Mouse (Mus musculus) hindbrain, postnatal 0 days (tissue): ENCODE measurements at regions not wholly inside any gene's neighbourhood (a gene's known extent, or its start where the extent isn't known, plus 50 kb on each side); places are given as distances from the start of the nearest gene placed in this dataset.

Source experiments
- ATAC-seq: fragments of 200-750 bp; cut with Nextera tagmentation; 2 replicates; pipeline ENCODE4 v1.8.0; 2017; ENCODE audit warnings: mild to moderate bottlenecking, moderate TSS enrichment, moderate library complexity
- DNase-seq: peaks from one replicate; pipeline ENCODE4 v3.0.0-alpha.2; 2015; ENCODE audit warnings: low spot score
- H3K27ac ChIP-seq: fragments of 300-500 bp; sonication (generic); 2 replicates; pipeline ENCODE4 v1.5.1; 2014; ENCODE audit warnings: mild to moderate bottlenecking
- H3K27me3 ChIP-seq: fragments of 300-500 bp; sonication (generic); 2 replicates; pipeline ENCODE4 v1.6.1; 2014; ENCODE audit warnings: low read length, mixed read lengths; ENCODE audit not compliant: insufficient read depth
- H3K36me3 ChIP-seq: fragments of 300-500 bp; sonication (generic); 2 replicates; pipeline ENCODE4 v1.6.1; 2014; ENCODE audit warnings: low read length, mixed read lengths; ENCODE audit not compliant: insufficient read depth
- H3K4me1 ChIP-seq: fragments of 300-500 bp; sonication (generic); 2 replicates; pipeline ENCODE4 v1.6.1; 2014; ENCODE audit warnings: antibody characterized with exemption, low read length, mixed read lengths; ENCODE audit not compliant: insufficient read depth
- H3K4me2 ChIP-seq: fragments of 300-500 bp; sonication (generic); 2 replicates; pipeline ENCODE4 v1.6.1; 2014; ENCODE audit warnings: low read depth, mild to moderate bottlenecking, low read length, moderate library complexity, mixed read lengths
- H3K4me3 ChIP-seq: fragments of 300-500 bp; sonication (generic); 2 replicates; pipeline ENCODE4 v1.5.1; 2014; ENCODE audit warnings: low read length
- H3K9ac ChIP-seq: fragments of 300-500 bp; sonication (generic); replicated peaks from 2 replicates; pipeline ENCODE4 v1.6.1; 2014; ENCODE audit warnings: mild to moderate bottlenecking, low read length, moderate library complexity, mixed read lengths
- H3K9me3 ChIP-seq: fragments of 300-500 bp; sonication (generic); 2 replicates; pipeline ENCODE4 v1.6.1; 2016; ENCODE audit warnings: low read length, mixed read lengths
- CTCF ChIP-seq: IDR thresholded peaks from 2 replicates; pipeline ENCODE4 v1.5.1; 2016; ENCODE audit warnings: antibody characterized with exemption, control low read depth, low read depth
- WGBS: fragments of 180-500 bp; shearing (Covaris S2); extraction: QIAGEN DNeasy Blood & Tissue Kit; methylation state at CpG from one replicate; pipeline ENCODE4 v1.1.7; 2014; 5-methylcytosine and 5-hydroxymethylcytosine counted together

DNA sequence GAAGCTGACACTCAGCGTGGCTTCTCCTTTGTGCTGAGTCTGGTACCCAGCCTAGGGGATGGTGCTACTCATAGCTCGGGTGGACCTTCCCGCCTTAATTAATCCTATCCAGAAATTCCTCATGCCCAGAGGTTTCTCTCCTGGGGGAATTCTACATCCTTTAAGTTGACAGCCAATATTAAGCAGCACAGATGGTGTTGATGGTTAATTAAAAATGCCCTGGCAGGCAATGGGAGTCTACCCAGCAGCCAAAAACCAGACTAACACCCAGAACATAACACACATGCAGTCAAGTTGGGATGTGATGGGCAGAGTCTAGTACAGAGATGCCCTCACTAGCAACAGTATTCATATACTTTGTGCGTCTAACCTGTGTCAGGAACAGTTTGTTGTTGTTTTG lies 169.9 kb downstream of the Zfp36l2 start:
- no peak overlapping the region for H3K4me3 ChIP-seq
- H3K27ac ChIP-seq, result no peak overlapping the region
- H3K9me3 ChIP-seq, result no peaks in the 10 kb centered on the region
- no peak for DNase-seq
- no peak for TF ChIP-seq CTCF
- H3K4me2 ChIP-seq, result no peak overlapping the region
- 68% methylated on average over 4 of the region's 4 CpGs for WGBS
- H3K27me3 ChIP-seq, result no peaks in the 10 kb centered on the region
- no peaks in the 10 kb centered on the region for H3K36me3 ChIP-seq
- no peak for ATAC-seq
- no peak overlapping the region for H3K9ac ChIP-seq
- H3K4me1 ChIP-seq, result no peaks in the 10 kb centered on the region

DNA sequence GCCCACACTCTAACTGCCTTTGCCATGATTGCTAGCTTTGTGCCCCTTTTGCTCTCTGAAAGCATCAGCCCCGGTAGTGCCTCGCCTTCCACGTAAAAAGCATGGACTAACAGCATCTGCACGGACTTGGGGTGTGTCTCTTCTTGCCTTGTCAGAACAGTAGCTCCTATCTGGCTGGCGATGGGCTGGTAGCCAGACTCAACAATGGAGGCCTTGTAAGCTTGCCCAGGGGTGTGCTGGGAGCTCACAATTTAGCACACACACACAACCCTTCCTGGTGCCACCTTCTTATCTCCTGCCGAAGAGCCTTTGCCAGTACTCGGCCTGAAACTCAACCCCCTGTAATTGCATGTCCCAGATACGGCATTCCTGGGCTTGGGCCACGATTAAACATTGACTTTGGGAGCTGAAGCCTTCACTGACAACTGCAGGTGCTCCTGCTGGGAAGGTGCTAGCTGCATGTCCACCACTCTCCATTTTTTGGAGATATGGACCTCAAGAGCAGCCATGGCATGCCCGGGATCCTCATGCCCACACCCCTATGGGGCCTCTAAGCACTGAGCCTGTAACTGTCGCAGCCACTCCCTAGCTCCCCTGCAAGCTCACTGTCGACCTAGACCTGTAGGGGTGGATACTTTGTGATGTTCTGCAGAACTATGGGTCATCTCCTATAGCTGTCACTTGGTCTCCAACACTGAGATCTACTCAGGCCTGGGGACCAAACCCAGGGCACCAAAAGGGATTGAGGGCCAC lies 166.7 kb upstream of the Haao start:
- no peaks in the 10 kb centered on the region for H3K4me1 ChIP-seq
- no peak for ATAC-seq
- TF ChIP-seq CTCF, result no peak
- DNase-seq, result no peak
- H3K27me3 ChIP-seq, result no peaks in the 10 kb centered on the region
- no peak overlapping the region for H3K4me3 ChIP-seq
- H3K9ac ChIP-seq, result no peak overlapping the region
- H3K36me3 ChIP-seq, result no peaks in the 10 kb centered on the region
- H3K4me2 ChIP-seq, result no peak overlapping the region
- WGBS, result 83% methylated on average over 12 of the region's 12 CpGs
- H3K27ac ChIP-seq, result no peak overlapping the region
- no peaks in the 10 kb centered on the region for H3K9me3 ChIP-seq

DNA sequence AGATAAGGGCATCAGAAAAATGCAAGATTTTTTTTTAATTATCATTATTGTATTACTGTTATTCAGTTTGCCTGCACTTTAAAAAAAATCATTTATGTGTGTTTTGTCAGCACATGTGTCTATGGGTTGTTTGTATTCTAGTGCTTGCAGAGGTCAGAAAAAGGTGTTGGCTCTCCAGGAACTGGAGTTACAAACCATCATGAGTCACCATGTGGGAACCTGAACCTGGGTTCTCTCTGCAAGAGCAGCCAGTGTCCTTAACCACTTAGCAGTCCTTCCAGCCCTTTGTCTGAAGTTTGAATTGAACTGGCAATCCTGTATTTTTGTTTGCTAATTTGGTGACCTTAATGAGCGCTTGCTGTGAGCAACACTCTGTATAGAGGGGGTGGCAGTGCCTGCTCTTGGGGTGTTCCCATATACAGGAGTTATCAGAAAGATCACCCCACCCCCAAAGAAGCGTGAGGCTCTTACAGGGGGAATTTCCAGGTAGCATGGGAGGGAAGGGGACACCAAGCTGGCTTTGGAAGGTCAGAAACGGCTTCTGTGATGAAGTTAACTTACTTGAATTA lies 162.8 kb upstream of the Haao start:
- no peak for DNase-seq
- Histone ChIP-seq H3K4me2 (no peak overlapping the region), H3K9ac (no peak overlapping the region), H3K27me3 (no peaks in the 10 kb centered on the region), H3K36me3 (no peaks in the 10 kb centered on the region), H3K27ac (no peak overlapping the region), H3K4me1 (no peaks in the 10 kb centered on the region), H3K4me3 (no peak overlapping the region), H3K9me3 (no peaks in the 10 kb centered on the region)
- TF ChIP-seq CTCF, result no peak
- 88% methylated on average over 3 of the region's 3 CpGs for WGBS
- no peak for ATAC-seq

DNA sequence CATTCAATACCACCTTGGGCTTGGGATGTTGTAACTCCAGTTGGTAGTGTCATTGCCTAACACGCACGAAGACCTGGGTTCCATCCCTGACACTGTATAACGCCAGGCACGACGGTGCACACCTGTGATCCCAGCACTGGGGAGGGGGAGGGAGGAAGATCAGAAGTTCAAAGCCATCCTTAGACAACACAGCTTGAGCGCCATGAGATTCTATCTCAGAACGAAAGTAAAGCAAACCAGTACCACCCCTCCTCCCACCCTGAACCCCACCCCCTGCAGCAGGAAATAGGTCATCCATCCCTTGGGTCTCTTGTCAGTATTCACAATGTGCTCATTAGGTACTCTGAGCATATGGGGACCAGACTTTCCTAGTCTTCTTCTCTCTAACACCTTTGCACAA lies 162.2 kb upstream of the Haao start:
- H3K27ac ChIP-seq, result peak overlapping the region; percentile 67
- H3K9me3 ChIP-seq, result no peaks in the 10 kb centered on the region

DNA sequence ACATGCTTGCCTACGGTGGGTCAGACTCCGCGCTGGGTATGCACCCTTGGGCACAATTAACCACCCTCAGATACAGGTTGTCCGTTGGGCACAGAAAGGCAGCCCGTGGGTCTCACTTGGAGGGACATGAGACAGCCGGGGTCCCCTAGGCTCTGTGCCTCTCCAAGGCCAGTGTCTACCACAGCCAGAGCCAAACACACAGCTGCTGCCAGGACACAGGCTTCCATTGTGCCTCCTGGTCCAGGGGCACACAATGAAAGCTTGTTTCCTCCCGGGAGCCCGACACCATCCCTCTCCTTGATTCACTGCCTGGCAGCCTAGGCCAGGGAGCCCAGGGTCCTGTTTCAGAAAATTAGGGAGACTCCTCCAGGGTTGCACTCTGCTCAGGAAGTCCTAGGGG lies 161.4 kb upstream of the Haao start:
- TF ChIP-seq CTCF, result no peak
- no peak overlapping the region for H3K4me2 ChIP-seq
- DNase-seq (peak; percentile 75), ATAC-seq (peak; percentile 92)
- no peaks in the 10 kb centered on the region for H3K36me3 ChIP-seq
- no peaks in the 10 kb centered on the region for H3K27me3 ChIP-seq
- no peaks in the 10 kb centered on the region for H3K4me1 ChIP-seq
- no peak overlapping the region for H3K9ac ChIP-seq
- no peak overlapping the region for H3K4me3 ChIP-seq
- 44% methylated on average over 8 of the region's 8 CpGs for WGBS
- no peaks in the 10 kb centered on the region for H3K9me3 ChIP-seq
- peak overlapping the region; percentile 67 for H3K27ac ChIP-seq

More for the DNA sequence above, 162.2 kb upstream of the Haao start:
- Histone ChIP-seq H3K36me3 (no peaks in the 10 kb centered on the region), H3K27me3 (no peaks in the 10 kb centered on the region), H3K4me3 (no peak overlapping the region), H3K4me1 (no peaks in the 10 kb centered on the region), H3K4me2 (no peak overlapping the region), H3K9ac (no peak overlapping the region)
- DNase-seq, result no peak
- 79% methylated on average over 7 of the region's 7 CpGs for WGBS
- no peak for TF ChIP-seq CTCF
- no peak for ATAC-seq

DNA sequence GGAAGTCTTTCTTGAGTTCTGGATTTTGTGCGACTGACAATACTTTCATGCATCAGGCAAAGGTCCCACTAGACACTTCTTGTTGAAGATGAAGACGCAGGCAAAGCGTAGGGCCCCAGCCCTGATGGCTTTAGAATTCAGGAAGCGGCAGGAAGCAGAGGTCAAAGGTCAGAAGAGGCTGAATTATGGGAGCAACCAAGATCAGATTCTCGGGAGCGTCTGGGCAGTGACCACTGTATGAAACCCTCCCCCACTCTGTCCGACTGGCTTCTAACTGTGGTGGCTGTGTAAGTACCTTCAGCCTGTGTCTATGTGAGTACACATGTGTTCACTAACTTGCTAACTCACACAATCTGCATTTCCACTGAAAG lies 160.9 kb upstream of the Haao start:
- WGBS, result 59% methylated on average over 7 of the region's 7 CpGs
- H3K4me2 ChIP-seq, result no peak overlapping the region
- H3K9me3 ChIP-seq, result no peaks in the 10 kb centered on the region
- no peak for DNase-seq
- no peak overlapping the region for H3K4me3 ChIP-seq
- TF ChIP-seq CTCF, result no peak
- no peaks in the 10 kb centered on the region for H3K27me3 ChIP-seq
- no peaks in the 10 kb centered on the region for H3K36me3 ChIP-seq
- H3K4me1 ChIP-seq, result no peaks in the 10 kb centered on the region
- H3K9ac ChIP-seq, result no peak overlapping the region
- H3K27ac ChIP-seq, result peak overlapping the region; percentile 67; the same call in 1 of the 2 replicates
- ATAC-seq, result no peak

DNA sequence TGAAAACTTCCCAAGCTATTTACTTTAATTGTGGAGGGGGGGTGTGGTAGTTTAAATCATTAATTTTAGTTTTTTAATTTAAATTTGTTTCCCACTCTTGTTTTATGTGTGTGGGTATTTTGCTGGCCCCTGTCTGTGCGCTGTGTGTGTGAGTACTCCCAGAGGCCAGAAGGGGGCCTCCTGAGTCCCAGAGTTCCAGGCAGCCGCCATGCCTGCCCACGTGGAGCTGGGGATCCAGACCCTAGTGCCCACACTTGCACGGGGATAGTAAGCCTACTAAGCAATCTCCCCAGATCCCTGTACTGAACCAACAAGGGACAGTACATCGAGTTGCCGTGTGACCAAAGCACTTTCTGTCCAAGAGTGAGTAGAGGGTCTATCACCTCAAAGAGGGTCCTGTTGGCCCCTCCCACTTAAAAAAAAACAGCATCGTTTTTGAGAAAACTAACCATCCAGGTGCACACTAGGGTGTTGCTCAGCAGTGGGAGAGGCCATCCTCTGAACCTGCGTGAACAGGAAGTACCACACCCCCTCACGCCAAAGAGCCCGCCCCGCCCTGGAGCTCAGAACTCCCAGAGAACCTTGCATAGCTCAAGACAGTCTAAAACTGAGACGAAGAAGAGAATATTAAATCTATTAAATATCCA lies 160.4 kb upstream of the Haao start:
- no peak overlapping the region for H3K4me3 ChIP-seq
- H3K27ac ChIP-seq, result no peak overlapping the region
- DNase-seq, result no peak
- no peaks in the 10 kb centered on the region for H3K27me3 ChIP-seq
- H3K9ac ChIP-seq, result no peak overlapping the region
- TF ChIP-seq CTCF, result no peak
- no peak for ATAC-seq
- H3K4me1 ChIP-seq, result no peaks in the 10 kb centered on the region
- no peaks in the 10 kb centered on the region for H3K36me3 ChIP-seq
- H3K9me3 ChIP-seq, result no peaks in the 10 kb centered on the region
- 88% methylated on average over 12 of the region's 12 CpGs for WGBS
- no peak overlapping the region for H3K4me2 ChIP-seq
